Mouse (Mus musculus) brain, embryonic 14.5 days (tissue): ENCODE data around the gene Stk4. TPM values are rescaled to one million over a fixed set of nuclear protein-coding genes. Genes with fewer than 3 reads are reported as not detected.

Experiments used
- DNase-seq: peaks from one replicate; pipeline ENCODE4 v3.0.0-alpha.2; 2011; ENCODE audit warnings: low read depth
- CTCF ChIP-seq: fragments of 200-500 bp; IDR thresholded peaks from 2 replicates; pipeline ENCODE4 v1.5.1; 2012; ENCODE audit warnings: inconsistent platforms, mild to moderate bottlenecking, moderate library complexity, borderline replicate concordance; ENCODE audit not compliant: insufficient read depth, insufficient read length; ENCODE audit errors: extremely low read depth
- POLR2A ChIP-seq: fragments of 200-500 bp; IDR thresholded peaks from 2 replicates; pipeline ENCODE4 v1.6.1; 2012; ENCODE audit warnings: mild to moderate bottlenecking, inconsistent platforms, borderline replicate concordance; ENCODE audit not compliant: poor library complexity, insufficient read depth, insufficient read length, severe bottlenecking; ENCODE audit errors: extremely low read depth
- polyA plus RNA-seq: library from polyadenylated mRNA; depleted of rRNA; stranded (reverse); fragments of >200 nt; gene quantifications from 2 replicates; pipeline ENCODE4 v1.2.3, GENCODE M21; 2012

The Stk4 gene
- polyA plus RNA-seq, 1 experiment = 24.8 TPM

DNA sequence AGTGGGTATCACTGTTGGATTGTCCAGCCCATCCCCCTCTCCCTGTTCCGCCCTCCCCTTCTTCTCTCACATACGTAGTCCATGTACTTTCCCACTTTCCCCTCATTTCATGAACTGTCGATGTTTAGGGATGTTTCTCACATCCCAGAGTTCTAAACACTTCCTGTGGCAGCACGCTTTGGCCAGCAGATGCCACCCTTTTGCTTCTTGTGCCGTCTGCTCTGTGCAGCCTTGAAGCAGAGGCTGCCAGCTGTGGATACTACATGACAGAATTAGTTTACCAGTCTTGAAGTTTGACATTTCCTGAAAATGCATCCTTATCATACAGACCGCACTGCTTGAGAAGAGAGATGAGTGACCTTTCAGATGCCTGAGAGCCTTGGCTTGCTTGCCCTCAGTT lies 64.4 kb downstream of the Stk4 start:
- DNase-seq = peak; percentile 67
- peak; percentile 65; the same call in 1 of the 2 replicates for TF ChIP-seq CTCF
- no peak for TF ChIP-seq POLR2A

DNA sequence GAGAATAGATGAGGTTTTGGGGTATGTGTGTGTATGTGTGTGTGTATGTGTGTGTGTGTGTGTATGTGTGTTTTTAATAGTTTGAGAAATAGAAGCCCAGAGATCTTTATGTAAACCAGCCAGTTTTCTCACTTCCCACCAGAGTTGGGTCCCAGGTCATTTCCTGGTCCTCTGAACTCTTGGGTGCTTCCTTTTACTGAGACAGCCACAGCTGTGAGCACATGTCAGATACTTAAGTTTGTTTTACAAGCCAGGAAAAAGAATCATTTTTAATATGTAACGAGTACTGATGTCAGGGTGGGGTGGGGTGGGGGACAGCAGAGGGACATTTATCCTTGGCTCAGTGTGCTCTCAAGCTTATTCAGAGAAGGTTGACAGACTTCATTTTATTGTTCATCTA lies 65.2 kb downstream of the Stk4 start:
- TF ChIP-seq CTCF = no peak
- TF ChIP-seq POLR2A = no peak
- DNase-seq = no peak

DNA sequence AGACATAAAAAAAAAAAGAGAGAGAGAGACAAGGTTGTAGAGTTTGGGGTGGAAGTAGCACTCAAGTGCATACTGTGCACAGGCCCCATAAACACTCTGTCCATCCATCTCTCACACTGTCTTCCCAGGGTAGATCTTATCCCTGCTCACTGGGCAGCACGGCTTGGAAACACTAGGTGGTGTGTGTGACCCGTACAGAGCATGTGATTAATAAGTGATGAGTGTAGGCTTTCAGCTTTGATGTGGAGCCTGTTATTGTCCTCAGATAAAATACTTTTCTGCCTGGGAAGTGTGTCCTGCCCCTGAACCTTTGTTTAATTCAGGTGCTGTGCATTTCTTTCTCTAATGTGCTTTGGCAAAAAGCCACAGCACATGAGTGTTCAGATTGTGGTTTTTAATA lies 66.3 kb downstream of the Stk4 start:
- peak; percentile 31 for DNase-seq
- peak; percentile 20; the same call in 1 of the 2 replicates for TF ChIP-seq CTCF
- no peak for TF ChIP-seq POLR2A

GRCm38 (mm10) chr2:164137754-164138153 lies 67.6 kb downstream of the Stk4 start:
- TF ChIP-seq POLR2A = no peak
- TF ChIP-seq CTCF = no peak
- no peak for DNase-seq

GRCm38 (mm10) chr2:164142021-164142420 lies 71.9 kb downstream of the Stk4 start:
- DNase-seq = peak; percentile 55
- TF ChIP-seq POLR2A (no peak), CTCF (no peak)

DNA sequence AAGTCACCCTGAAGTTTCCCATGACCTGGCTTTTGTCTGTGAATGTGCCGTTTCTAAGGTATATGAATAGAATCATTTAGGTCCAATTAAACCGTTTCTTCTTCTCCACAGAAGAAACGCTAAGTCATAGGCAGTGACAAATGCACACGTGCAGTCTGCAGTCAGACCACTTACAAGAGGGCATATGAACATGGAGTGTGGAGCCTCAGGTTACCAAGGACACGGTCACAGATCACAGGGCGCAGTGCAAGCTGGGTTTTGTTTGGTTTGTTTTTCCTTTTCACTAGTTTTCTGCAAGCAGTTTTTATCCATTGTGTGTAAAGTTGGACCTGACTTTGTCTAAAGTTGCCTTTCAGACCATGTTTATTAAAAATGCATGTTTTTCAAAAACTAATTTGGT lies 73.9 kb downstream of the Stk4 start:
- DNase-seq = peak; percentile 10
- TF ChIP-seq POLR2A (no peak), CTCF (no peak)

GRCm38 (mm10) chr2:164144541-164144940 lies 74.4 kb downstream of the Stk4 start:
- TF ChIP-seq POLR2A (no peak), CTCF (no peak)
- DNase-seq = no peak

GRCm38 (mm10) chr2:164146556-164146955 lies 76.4 kb downstream of the Stk4 start:
- TF ChIP-seq CTCF (no peak), POLR2A (no peak)
- DNase-seq = no peak

GRCm38 (mm10) chr2:164150086-164150760 lies 80.1 kb downstream of the Stk4 start:
- peak; percentile 32 for DNase-seq
- no peak for TF ChIP-seq POLR2A
- no peak for TF ChIP-seq CTCF

GRCm38 (mm10) chr2:164152341-164152740 lies 82.2 kb downstream of the Stk4 start:
- DNase-seq = no peak
- TF ChIP-seq POLR2A = no peak
- TF ChIP-seq CTCF = no peak

- TF ChIP-seq CTCF = no peak
- no peak for TF ChIP-seq POLR2A
- DNase-seq = no peak
Observed at GRCm38 (mm10) chr2:164154007-164154406, 83.9 kb downstream of the Stk4 start.

- TF ChIP-seq POLR2A (no peak), CTCF (no peak)
Observed at GRCm38 (mm10) chr2:164156158-164156557, 86.0 kb downstream of the Stk4 start.

GRCm38 (mm10) chr2:164158838-164159237 lies 88.7 kb downstream of the Stk4 start:
- TF ChIP-seq POLR2A (no peak), CTCF (no peak)
- DNase-seq = no peak

More at GRCm38 (mm10) chr2:164156158-164156557, 86.0 kb downstream of the Stk4 start:
- no peak for DNase-seq
